Mouse (Mus musculus): ENCODE data around the gene Pacrg.

Pacrg gene

GRCm38 (mm10) chr17:10407031-10407722 is 432.9 kb downstream of the Pacrg start:
- no peak for DNase-seq (ENCODE audit: low read depth, low spot score)

- DNase-seq (ENCODE audit: low read depth, low spot score), result no peak
Observed at GRCm38 (mm10) chr17:10406311-10406710, 433.8 kb downstream of the Pacrg start.

- no peak for DNase-seq (ENCODE audit: low read depth, low spot score)
Observed at GRCm38 (mm10) chr17:10405906-10406305, 434.2 kb downstream of the Pacrg start.

- no peak for DNase-seq (ENCODE audit: low read depth, low spot score)
Observed at GRCm38 (mm10) chr17:10403186-10403585, 436.9 kb downstream of the Pacrg start.

- no peak for DNase-seq (ENCODE audit: low read depth, low spot score)
Observed at GRCm38 (mm10) chr17:10402064-10402640, 438.0 kb downstream of the Pacrg start.

GRCm38 (mm10) chr17:10401529-10401928 is 438.6 kb downstream of the Pacrg start:
- no peak for DNase-seq (ENCODE audit: low read depth, low spot score)

- no peak for DNase-seq (ENCODE audit: low read depth, low spot score)
Observed at GRCm38 (mm10) chr17:10399706-10400105, 440.4 kb downstream of the Pacrg start.

GRCm38 (mm10) chr17:10398871-10399270 is 441.2 kb downstream of the Pacrg start:
- DNase-seq (ENCODE audit: low read depth, low spot score), result no peak

- no peak for DNase-seq (ENCODE audit: low read depth, low spot score)
Observed at GRCm38 (mm10) chr17:10397924-10398627, 442.0 kb downstream of the Pacrg start.

GRCm38 (mm10) chr17:10397336-10397735 is 442.8 kb downstream of the Pacrg start:
- no peak for DNase-seq (ENCODE audit: low read depth, low spot score)

- no peak for DNase-seq (ENCODE audit: low read depth, low spot score)
Observed at GRCm38 (mm10) chr17:10396863-10397262, 443.2 kb downstream of the Pacrg start.

GRCm38 (mm10) chr17:10394855-10395254 is 445.3 kb downstream of the Pacrg start:
- no peak for DNase-seq (ENCODE audit: low read depth, low spot score)

- no peak for DNase-seq (ENCODE audit: low read depth, low spot score)
Observed at GRCm38 (mm10) chr17:10393766-10394165, 446.3 kb downstream of the Pacrg start.

- no peak for DNase-seq (ENCODE audit: low read depth, low spot score)
Observed at GRCm38 (mm10) chr17:10392342-10393034, 447.6 kb downstream of the Pacrg start.

GRCm38 (mm10) chr17:10390232-10391172 is 449.6 kb downstream of the Pacrg start:
- peak; percentile 72 for DNase-seq (ENCODE audit: low read depth, low spot score)

GRCm38 (mm10) chr17:10389740-10390139 is 450.4 kb downstream of the Pacrg start:
- DNase-seq (ENCODE audit: low read depth, low spot score), result no peak

GRCm38 (mm10) chr17:10386548-10386947 is 453.6 kb downstream of the Pacrg start:
- no peak for DNase-seq (ENCODE audit: low read depth, low spot score)

GRCm38 (mm10) chr17:10383406-10383805 is 456.7 kb downstream of the Pacrg start:
- DNase-seq (ENCODE audit: low read depth, low spot score), result no peak

GRCm38 (mm10) chr17:10378467-10379175 is 461.5 kb downstream of the Pacrg start:
- no peak for DNase-seq (ENCODE audit: low read depth, low spot score)

GRCm38 (mm10) chr17:10377606-10378005 is 462.5 kb downstream of the Pacrg start:
- DNase-seq (ENCODE audit: low read depth, low spot score), result no peak

Measured in telencephalon, adult 2 months (tissue).